Mouse (Mus musculus): ENCODE data around the gene Cep83.
A peak's percentile ranks its signal among the peaks of the same experiment; 100 is the strongest.

The Cep83 gene

DNA sequence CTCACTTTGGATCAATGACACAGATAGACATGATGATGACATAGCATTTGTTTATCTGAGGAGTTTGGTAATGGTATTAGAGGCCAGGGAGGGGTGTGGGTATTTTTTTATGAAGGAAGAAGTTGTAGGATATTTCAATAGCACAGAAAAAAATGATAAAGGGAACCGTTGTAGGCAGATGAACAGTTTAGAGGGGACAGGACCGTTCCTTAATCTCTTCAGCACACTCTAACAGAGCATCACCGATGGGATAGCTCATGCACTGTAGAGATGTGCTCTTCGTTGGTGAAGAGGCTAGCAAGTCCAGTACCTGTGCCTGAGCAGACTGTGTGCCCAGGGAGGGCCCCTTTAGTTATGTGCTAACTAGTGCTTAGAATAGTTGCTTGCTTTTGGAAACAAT is 90.9 kb downstream of the Cep83 start:
- no peak for DNase-seq (ENCODE audit: extremely low spot score)

DNA sequence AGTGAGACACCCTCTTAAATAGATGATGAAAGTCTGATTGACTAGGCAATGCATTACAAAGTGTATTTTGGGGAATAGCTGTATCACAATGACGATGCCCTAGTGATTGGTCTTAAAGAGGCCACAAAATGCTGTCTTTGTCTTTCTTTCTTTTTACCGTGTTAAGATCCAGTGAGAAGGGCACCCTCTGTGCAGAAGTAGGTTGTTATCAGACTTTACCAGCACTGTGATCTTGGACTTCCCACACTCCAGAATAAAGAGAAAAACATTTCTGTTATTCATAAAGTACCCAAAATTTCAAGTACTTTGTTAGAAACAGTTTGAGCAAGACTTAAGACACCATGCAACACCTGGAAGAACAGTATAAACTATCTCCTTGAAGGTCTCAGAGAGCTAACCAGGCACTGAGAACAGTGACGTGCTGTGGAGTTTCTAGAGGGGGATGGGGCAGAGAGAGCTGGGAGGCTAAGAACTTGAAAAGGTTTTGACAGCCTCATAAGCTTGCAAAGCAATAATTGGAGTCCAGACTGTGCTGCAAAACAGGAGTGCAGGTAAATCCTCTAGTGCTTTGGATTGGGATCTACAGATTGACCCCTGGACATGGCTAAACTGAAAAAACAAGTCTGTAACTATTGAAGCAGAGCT is 92.3 kb downstream of the Cep83 start:
- DNase-seq (ENCODE audit: extremely low spot score) = no peak

DNA sequence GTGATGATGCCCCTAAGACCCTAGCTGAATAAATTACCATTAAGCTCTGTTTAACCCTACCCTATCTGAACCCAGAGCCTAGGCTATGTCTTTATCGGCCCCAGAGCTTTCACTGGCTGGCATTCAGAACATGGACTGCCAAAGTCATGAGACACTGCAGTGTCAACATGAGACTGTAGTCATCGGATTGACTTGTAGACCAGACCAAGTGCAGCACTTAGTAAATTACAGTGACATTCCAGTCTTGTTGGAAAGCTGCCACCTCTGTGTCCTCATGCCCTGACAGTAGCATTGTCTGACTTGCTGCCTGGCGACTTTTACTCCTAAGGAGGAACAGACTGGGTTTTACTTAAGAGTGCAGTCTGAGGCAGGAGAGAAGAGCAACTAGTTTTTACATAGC is 100.8 kb downstream of the Cep83 start:
- DNase-seq (ENCODE audit: extremely low spot score) = no peak

DNA sequence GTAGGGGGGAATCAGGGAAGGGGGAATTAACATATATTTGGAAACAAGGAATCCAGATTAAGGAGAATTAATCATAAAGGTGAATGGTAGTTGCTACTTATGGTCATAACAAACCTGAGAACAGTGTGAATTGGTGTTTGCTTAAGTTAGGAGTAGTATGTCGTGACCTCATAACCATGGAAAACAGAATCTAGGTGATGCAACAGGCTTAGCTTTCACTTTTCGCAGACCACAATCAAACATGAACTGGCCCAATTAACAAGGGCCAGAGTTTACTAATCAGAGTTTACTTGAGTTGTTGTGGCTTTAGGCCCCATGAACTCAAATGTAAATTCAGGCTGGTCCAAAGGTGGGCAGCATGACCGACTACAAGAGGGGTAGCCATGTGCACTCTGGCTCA is 105.5 kb downstream of the Cep83 start:
- no peak for DNase-seq (ENCODE audit: extremely low spot score)

DNA sequence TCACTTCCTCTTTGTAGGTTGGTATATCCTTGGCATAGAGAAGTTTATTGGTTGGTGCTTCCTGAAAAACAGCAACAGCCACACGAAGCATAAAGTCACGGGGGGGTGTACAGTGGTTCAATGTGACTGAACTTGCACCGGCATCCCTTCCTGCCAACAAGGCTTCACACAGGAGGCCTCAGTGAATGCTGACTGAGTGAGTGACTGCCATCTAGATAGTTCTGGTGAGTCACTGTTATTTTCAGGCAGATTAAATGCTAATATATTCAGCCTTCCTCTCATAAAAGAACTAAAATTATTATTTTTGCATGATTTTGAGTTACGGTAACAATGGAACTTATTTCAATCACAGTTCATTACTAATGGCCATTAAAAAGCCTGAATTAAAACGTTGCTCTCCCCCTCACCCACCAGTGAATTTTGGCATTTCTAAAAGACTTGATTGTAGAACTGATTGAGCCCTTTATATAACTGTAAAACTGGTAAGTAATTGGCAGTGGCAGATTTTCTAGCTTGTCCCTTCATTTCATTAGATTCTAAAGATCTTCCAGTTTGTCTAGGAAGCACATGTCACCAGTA is 106.3 kb downstream of the Cep83 start:
- no peak for DNase-seq (ENCODE audit: extremely low spot score)

DNA sequence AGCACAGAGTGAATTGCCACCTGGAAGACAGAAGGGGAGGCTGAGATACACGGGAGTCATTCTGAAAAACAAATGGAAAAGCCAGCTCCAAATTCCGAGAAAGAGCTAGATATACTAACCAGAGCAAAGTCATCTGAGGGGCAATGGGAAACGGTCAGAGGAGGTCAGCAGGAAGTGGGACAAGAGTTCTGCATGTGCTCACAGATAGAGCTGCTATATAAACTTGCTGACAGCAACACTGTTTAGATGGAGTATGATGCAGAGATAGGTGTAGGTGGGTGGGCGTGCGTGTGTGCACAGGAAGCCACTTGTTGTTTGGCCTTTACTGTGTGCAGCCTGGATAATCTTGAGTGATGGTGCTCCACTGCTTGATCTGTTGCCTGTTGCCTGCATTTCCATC is 109.7 kb downstream of the Cep83 start:
- no peak for DNase-seq (ENCODE audit: extremely low spot score)

DNA sequence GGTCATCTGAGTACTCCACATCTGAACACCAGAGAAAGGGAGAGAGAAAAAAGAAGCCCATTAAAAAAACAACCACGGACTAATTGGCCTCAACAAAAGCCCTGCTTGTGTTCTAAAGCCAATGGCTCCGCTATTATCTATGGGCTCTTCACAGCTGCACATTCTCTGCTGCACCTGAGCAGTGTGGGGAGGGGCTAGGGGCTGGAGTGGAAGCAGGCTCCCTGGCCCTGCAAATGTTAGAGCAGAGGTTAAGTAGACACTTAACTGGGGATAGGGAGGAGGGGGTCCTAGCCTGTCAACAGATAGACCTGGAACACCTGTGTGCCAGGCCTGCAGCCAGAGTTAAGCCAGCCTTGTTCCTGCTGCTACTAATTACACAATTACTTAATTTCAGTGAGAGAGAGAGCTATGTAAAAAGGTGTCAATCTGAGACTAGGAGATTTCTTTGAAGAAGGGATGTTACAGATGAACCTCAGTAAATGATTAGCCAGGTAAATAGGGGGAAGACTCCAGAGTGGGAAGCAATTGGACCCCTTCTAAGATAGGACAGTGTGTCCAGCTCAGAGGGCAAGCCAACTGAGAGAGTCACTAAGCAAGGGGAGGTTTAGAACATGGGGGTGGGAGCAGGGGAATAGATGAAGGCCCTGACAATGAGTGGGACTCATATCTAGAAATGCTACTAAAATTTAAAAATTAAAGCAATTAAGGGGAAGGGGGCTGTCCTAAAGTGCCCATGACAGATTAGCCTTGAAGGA is 111.2 kb downstream of the Cep83 start:
- no peak for DNase-seq (ENCODE audit: extremely low spot score)

DNA sequence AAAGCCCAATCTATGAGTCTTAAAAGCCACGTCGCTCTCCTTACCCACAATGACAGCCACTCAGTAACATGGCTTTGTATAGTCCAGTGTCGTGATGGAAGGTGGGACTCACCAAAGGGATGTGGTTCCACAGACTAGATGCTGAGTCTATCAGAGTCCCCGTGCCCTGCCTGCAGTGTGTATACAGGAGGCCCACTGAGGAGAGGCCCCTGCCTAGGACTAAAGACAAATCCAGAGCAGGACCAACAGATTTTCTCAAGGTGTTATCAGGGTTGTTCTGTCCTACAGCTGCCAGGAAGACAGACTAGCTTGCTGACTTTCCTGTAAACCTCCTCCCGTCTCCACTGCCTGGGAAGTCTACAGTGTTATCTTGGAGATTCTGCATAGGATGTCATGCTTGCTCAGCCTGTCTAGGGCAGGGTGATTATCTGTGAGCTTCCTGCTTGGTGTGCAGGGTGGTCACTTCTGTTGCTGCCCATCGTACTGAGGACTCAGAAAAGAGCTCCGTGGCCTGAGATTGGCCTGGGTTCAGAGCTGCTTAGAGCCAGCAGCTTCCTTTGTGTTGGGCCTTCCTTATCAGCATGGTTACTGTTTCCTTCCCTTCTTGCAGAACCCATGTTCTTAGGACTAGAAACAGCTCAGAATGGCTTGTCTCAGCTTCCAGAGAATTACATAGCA is 112.4 kb downstream of the Cep83 start:
- DNase-seq (ENCODE audit: extremely low spot score) = no peak

DNA sequence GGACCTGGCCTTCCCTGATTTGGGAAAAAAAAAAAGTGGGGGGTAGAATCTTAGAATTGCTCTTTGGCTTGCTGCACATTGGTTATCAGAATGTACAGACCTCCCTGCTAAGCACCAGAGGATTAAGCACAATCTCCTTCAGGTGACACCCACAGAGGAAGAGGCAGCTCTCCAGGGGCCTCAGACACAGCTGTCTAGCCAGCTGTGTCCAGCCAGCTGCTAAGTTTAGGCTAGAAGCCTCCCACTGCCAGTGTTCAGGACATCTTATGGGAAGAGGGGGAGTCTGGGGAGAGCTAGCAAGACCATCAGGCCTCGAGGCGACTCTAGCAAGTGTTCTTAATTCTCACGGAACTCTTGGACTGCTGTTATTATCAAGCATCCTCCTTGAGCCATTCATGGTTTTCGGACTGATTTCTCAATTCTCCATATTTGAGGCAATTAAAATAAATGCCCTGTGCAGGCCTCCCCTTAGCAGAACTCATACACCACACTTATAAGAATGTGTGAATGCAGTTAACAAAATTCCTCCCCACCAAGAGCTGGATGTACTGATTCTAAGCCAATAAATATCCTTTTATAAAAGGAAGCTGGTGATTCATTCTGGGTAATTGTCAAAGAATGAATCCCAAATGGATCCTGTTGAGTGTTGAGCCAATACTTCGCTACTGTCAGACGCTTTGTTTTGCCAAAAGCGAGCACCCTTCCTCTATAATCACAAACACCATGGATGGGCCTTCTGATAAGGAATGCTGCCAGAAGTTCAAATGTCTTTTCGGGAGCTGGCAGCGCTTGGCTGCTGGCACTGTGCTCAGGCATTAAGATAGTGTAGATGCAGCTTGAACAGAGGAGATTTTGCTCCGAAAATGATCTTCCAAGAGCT is 115.8 kb downstream of the Cep83 start:
- DNase-seq (ENCODE audit: extremely low spot score) = no peak

DNA sequence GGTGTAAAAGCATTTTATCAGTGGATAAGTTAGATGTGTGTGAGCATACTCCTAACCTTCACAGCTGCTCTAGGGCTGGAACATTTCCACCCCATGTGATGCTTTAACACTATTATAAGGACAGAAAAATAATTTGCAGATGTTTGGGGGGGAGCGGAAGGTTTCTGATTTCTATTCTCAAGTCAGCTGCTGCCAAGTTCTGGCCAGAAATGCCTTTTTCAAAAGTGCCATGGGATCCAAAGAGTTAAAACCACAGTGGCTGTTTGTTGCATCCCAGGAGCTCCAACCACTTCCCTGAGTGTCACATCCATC is 116.4 kb downstream of the Cep83 start:
- no peak for DNase-seq (ENCODE audit: extremely low spot score)

DNA sequence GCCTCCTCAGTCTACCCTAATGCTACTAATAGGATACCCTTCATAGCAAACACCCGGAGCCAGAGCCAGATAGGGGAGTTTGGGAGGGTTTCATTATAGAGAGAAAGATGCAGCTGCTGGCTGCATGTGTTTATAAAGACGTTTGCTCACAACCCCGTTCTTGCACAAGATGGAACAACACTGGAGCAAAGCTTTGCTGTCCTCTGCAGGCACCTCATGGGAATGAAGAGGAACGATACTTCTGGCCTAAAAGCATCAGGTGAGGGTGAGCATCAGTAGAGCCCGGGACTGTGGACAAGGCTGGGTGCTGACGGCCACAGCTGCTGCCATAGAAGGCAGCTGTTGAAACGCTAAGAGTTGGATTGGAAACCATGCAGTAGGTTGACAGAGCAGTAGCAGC is 118.9 kb downstream of the Cep83 start:
- DNase-seq (ENCODE audit: extremely low spot score) = no peak

DNA sequence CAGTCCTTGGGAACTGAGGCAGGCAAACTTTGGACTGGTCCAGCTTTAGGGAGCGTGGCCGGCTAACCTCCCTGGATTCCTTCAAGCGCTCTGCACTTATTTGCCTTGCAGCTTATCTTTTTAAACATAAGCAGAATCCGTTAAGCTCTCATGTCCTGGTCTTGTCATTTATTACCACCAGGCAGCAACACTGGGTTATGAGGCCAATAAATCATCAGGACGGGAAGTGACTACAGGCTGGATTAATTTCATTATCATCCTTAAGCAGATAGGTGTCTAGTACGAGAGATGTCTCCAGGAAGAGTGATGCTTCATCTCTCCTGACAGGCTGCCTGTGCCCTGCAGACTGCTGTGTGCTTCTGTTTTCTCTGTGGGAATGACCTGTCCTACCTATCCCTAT is 119.8 kb downstream of the Cep83 start:
- DNase-seq (ENCODE audit: extremely low spot score) = no peak

DNA sequence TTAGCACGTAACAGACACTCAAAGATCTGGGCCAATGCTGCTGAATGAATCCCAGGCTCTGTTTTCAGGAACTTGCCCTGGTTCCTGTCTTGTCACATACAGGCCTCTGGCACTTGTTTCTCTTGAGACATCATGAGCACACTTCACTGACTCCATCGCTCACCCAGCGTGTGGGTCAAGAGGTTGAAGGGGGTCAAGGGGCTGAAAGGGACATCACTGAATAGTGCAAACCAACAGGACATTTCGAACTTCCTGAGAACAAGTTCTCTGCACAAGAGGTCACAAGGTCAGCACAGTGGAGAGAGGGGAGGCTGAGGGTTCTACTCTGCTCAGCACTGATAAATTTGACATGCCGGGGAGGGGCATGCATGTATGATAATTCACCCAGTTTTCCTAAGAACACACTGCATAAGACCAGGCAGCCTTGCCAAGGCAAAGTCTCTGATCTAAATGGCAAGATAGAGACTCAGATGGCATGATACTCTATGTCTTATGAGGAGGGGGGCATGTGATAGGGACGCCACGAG is 121.6 kb downstream of the Cep83 start:
- DNase-seq (ENCODE audit: extremely low spot score) = peak; percentile 57

DNA sequence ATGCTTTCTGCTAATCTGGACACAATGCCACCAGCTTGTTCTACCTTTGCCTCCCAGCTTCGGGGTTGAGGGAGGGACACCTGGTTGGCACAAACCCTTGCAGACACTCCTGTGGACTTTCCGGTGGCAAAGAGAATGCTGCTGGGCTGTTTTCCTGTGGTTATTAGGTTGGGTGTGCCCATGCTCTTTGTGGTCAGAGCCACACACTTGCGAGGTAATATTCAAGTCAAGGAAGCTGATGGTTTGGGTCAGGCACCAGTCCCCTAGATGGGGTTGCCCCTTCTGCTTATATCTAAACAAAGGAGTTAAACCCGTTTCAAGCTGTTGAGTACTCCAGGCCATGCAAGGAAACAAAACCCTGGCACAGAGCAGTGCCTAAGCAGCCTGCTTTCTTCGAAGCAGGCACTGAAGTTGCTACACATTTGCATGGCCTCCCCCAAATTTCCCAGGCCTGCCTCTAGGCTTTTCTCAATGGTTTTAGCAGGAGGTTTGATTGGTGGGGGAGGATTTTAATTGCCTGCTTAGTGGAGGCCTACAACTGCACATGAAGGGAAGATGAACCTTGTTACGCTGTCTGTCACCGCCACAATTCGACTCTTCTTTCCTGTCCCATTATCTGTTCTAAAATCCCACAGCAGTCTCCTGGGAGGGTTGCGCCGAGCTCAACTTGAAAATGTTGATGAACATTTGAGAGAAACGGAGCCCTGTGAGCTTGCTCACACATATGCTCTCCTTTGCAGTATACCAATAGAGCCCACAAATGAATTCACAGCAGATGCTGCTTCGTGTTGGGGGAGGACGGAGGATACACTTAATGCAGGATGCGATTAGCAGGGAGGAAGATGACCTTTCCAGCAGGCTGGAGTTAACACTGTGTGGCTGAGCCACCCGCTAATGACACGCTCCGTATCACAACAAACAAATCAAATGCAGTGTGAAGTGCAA is 123.7 kb downstream of the Cep83 start:
- DNase-seq (ENCODE audit: extremely low spot score) = no peak

DNA sequence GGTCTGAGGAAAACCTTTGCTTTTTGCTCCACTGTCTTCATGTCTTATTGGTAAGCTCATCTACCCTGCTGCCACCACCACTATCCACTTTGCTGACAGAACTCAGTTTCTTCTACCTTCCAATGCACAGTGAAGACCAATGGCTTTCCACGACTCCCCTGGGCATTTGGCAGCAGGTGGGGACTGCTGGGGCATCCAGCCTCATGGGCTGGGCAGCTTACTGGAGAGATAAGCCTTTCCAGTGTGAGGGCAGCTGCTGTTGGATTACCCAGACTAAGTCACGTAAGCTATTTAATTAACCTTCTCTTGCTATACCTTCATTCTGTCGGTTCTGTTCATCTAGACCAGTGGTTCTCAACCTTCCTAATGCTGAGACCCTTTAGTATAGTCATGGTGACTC is 129.7 kb downstream of the Cep83 start:
- no peak for DNase-seq (ENCODE audit: extremely low spot score)

DNA sequence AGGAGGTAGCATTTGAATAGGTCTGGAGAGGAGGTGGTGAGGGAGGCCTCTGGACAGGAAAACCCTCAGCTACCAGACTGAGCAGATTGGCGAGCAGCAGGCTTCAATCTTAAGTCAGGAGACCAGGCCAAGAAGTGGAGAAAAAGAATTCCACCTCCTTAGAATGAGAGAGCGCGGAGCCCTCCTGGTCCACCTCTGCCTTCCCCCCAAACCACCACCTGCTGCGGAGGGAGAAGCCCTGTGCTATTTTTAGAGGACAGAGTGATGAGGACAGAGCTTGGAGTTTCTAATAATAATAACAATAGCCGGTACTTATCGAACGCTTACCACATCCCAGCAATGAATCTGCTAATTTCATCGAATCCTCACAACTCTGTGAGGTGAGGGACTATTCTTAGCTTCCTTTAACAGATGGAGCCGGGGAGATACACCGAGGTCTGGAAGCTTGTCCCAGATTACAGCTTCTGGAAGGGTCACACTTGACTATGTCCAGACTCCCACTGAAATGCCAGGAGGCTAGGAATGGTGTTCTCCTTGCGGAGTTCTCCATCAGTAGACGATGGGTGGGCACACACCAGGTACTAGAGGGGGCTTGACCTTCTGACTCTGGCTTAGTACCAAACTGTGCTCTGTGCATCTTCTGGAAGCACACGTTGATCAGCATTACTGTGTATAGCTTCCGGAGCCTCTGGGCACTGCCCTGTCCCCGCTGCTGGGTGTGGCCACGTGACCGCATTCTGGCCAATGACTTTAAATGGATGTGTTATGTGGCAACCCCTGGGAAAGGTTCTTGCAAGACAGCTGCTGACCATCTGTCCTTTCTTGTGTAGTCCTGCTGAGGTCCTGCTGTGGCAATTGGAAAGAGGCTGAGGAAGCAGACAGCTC is 130.6 kb downstream of the Cep83 start:
- DNase-seq (ENCODE audit: extremely low spot score) = no peak

DNA sequence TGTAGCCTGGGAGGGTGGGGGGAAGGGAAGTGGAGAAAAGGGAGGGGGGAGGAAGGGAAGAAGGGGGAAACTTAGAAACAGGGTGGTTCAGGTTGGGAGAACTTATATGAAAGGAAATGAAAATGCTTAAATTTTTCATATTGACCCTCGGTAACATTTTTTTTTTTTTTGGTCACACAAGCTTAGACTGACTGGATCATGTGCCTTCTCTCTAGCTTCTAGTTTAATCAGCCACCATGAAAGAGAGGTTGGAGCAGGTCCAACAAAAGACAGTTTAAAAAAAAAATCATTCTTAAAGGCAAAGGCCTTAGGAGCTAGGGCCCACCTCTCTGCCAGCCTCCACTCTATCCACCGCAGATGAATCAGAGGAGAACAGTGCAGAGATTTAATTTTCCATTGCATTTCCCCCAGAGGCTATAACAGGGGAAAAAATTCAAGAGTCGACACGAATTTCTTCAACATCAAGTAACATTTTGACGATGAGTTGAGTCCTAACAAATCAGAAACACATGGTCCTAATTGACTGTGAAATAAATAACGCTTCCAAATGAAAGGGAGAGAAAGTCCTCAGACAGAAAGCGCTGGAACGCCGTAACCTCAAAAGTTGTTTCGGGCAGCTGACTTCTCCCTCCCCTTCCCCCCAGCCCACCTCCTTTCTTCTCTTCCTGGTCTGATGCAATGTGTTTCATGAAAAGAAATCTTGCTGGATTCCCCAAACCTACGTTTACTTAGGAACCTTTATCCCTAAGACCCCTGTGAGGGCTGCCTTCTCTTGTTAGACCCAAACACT is 135.7 kb downstream of the Cep83 start:
- DNase-seq (ENCODE audit: extremely low spot score) = no peak

DNA sequence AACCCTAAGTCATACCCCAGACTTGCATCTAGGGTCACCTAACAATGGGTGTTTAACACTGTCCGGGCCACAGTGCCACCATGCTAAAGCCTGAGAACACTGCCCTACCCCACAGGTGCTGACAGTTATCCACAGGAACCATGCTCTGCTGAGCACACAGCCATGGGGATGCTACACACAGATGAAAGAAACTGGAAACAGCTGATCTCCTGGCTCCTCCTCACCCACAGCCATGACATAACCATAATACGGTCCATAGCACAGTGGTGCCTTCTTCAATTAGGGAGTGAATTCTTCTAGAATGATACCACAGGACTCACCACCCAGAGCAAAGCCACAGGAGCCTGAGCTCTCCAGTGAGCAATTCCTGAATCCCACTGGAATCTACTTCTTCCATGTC is 137.5 kb downstream of the Cep83 start:
- DNase-seq (ENCODE audit: extremely low spot score) = no peak

DNA sequence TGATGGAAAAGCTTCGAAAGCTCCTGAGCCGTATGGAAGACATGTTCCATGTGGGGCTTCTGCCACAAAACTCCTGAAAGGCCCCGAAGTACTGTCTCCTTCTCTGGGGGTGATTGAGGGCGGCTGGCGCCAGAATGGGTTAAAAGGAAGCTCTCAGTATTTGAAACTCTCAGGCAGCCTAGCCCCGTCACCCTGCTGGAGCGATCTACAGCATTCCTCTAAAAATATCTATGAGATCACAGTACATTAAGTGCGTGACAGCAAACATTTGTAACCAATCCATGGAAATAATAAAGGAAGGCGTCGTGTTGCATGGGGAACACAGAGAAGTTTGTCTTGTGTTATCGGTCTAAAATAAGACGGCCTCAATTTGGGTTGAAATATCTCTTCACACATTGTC is 138.0 kb downstream of the Cep83 start:
- DNase-seq (ENCODE audit: extremely low spot score) = no peak

Data from embryo, embryonic 9.5 days (tissue).